Mouse (Mus musculus): ENCODE measurements around the gene Spata2l.
A peak's percentile ranks its signal among the peaks of the same experiment; 100 is the strongest.
"Not testable (repeated sequence)": the region's sequence is repeated elsewhere in the genome, so short reads cannot be mapped to it uniquely, and the experiment has no call there.

Spata2l gene

DNA sequence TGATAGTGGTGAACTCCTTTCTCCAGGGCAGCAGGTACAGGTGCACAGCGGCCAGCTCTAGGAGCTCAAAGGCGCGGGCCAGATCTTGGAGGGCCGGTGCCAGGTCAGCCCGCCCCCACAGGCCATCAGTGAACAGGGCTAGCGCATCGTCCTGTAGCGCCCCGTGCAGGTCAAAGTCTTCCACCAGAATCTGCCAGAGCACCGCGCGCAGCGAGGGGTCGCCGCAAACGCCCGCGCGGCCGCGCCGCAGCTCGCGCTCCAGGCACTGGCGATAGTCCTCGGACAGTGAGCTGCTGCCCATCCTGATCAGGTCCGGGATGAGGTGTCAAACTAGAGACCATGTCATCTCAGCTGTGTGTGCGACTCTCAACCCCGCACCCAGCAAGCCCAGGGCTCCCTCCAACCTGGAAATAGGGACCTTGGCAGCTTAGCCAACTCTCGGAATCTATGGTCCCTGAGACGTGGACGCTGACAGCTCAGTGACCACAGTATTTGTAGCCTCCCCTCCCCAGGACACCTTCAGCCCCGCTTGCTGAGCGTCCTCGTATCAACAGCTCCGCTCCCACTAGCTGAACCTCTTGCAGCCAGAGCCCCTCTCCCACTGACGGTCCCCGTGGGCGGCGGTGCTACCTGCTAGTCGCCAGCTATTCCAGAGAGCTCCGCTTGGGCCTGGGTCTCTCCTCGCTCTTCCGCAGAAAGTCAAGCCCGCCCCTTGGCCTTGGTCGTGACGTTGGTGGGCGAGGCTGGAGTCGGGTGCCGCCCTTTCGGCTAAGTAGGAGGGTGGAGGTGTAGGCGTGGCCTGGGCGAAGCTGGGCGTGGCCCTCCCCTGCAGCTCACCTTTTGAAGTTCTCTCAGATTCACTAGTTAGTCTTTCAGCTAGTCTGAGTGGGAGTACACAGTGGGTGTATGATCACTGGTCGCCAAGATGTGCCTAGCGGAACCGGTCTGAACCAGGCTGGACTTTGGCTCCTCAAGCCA lies at the start of gene Spata2l:
TSS of gene Spata2l (minus strand) at position 714 of the 978 bp plus-strand sequence.
- peak; percentile 80 for DNase-seq (ENCODE audit: low spot score)

- no peak for DNase-seq (ENCODE audit: low spot score)
Observed at GRCm38 (mm10) chr8:123284493-123284892, 48.5 kb upstream of the Spata2l start.

- DNase-seq (ENCODE audit: low spot score): no peak
Observed at GRCm38 (mm10) chr8:123283991-123284390, 48.0 kb upstream of the Spata2l start.

- not testable (repeated sequence) for DNase-seq (ENCODE audit: low spot score)
Observed at GRCm38 (mm10) chr8:123282994-123283393, 47.0 kb upstream of the Spata2l start.

GRCm38 (mm10) chr8:123280302-123281094 lies 44.5 kb upstream of the Spata2l start:
- DNase-seq (ENCODE audit: low spot score): no peak

DNA sequence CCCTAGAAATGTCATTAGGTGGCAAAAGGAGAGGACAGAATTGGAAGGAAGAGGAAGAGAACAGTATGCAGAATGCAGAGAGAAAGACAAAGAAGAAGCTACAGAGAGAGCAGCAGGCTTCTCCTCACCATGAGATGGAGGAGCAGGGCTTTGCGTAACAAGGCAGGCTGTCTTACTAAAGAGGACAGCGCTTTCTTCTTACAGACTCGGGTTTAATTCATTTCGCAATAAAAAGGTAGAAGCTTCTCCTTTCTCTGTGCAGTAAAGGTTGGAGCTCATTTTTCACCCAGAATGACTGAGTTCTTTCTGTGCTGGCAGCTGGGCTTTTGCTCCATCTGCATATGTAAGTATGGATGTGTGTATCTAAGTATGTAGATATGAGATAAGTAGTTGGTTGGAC lies 43.8 kb upstream of the Spata2l start:
- DNase-seq (ENCODE audit: low spot score): no peak

DNA sequence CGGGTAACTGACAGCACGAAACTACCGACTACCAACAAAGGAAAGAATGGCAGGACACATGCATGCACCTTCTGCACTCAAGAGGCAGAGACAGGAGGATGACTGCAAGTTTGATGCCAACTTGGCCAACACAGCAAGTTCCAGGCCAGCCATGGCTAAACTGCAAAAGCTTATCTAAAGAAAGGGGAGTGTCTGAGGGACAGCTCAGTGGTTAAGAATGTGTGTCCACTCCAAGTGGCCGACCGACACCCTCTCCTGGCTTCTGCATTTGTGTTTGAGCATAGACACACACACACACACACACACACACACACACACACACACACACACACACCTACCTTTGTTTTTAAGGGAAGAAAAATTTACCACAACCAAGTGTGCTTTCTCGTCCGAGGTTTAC lies 42.4 kb upstream of the Spata2l start:
- no peak for DNase-seq (ENCODE audit: low spot score)

GRCm38 (mm10) chr8:123275096-123275495 lies 39.1 kb upstream of the Spata2l start:
- no peak for DNase-seq (ENCODE audit: low spot score)

GRCm38 (mm10) chr8:123274447-123274846 lies 38.4 kb upstream of the Spata2l start:
- DNase-seq (ENCODE audit: low spot score): no peak

DNA sequence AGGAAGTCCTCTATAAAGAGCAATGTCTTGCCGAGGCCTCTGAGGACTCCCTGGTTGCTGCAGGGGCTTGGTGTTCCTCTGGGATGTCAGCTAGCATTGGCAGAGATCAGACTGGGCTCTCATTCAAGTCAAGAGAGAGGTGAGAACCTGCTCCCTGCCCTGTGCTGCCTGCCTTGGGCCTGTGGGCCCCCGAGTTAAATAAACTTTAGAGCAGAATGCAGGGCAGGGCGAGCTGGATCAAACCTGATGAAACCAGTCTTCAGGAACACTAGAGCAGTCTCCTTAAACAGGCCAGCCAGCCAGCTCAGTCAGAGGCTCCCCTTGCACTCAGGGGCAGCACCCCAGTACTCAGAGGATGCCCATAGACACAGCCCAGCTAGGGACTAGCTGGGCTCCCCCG lies 35.9 kb upstream of the Spata2l start:
- DNase-seq (ENCODE audit: low spot score): no peak

DNA sequence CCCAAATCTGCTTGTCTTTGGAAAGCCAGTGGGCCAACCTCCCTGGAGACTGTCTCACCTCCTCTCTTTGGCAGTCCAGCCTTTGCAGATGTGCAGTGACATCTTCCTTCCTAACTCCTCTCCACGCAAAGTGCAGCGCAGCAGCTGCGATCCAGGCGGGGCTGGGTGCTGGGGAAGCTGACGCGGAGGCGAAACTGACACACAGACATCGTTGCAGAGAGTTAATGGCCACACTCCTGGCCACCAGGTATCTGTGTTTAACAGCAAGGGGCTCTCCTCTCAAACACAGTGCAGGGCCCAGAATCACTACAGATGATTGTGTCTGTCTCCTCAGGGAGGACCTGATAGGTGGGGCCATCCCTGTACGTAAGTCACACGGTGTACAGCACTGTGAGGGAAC lies 35.1 kb upstream of the Spata2l start:
- DNase-seq (ENCODE audit: low spot score): no peak

DNA sequence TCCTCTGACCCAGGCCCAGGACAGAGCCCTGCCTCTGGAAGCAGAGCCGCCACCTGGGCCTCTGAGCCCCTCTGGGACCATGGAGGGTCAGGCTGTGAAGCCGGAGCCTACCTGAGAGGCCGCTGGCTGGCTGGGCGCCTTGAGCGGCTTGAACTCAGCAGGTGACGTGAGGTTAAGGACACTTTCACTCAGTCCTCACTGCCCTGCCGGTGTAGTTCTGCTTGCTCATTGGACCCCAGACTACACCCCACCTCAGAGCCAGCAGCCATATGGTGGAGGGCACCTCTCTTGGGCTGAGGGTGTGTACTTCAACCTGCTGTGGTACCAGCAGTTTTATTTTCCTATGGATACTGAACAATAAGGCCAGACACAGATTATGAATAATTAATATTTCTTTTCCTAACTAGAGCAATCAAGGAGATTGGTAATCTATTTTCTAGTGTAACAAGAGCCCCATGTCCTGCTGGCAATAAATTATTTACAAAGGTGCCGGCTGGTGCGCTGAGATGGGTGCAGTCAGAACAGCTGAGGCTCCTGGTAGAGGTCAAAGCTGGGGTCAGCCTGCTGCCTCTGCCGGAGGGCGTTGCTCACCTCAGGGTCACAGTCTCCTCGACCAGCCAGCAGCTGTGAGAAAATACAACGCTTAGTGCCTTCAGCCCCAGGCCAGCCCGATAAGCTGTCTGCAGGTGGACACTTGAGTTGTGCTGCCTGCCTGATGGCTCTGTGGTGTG lies 32.1 kb upstream of the Spata2l start:
- DNase-seq (ENCODE audit: low spot score): no peak

DNA sequence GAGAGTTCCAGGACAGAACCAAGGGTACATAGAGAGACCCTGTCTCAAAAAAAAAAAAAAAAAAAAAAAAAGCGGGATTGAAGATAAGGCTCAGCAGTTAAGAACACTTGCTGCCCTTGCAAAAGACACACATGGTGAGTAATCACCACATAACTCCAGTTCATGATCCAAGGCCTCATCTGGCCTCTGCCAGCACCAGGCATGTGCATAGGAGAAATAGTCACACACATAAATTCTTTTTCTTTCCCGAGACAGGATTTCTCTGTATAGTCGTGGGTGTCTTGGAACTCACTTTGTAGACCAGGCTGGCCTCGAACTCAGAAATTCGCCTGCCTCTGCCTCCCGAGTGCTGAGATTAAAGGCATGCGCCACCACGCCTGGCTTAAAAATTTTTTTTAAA lies 21.6 kb upstream of the Spata2l start:
- DNase-seq (ENCODE audit: low spot score): not testable (repeated sequence)

DNA sequence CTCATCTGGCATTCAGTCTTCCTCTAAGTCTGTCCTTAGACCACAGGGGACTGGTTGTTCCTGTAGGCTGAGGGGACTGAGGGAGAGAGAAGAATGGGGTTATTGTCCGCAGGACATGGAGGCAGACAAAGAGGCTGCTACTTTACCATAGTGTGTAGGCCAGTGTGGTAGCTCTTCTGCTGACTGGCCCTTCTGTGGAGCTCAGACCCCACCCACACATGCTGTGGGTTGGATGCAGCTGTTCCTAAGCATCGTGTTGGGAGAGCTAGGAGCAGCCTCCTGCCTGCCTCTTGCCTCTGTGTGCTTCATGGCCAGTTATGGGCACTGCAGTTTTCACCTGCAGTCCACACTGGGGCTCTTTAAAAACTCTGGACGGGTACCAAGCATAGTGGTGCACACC lies 21.1 kb upstream of the Spata2l start:
- DNase-seq (ENCODE audit: low spot score): no peak

- no peak for DNase-seq (ENCODE audit: low spot score)
Observed at GRCm38 (mm10) chr8:123255170-123255569, 19.1 kb upstream of the Spata2l start.

- DNase-seq (ENCODE audit: low spot score): peak; percentile 84
Observed at GRCm38 (mm10) chr8:123254099-123254885, 18.3 kb upstream of the Spata2l start, which contains the start of the genes Zfp276 and Vps9d1. Gene Zfp276, plus strand, starts transcription at chr8:123254195. Gene Vps9d1, minus strand, starts transcription at chr8:123254348.

DNA sequence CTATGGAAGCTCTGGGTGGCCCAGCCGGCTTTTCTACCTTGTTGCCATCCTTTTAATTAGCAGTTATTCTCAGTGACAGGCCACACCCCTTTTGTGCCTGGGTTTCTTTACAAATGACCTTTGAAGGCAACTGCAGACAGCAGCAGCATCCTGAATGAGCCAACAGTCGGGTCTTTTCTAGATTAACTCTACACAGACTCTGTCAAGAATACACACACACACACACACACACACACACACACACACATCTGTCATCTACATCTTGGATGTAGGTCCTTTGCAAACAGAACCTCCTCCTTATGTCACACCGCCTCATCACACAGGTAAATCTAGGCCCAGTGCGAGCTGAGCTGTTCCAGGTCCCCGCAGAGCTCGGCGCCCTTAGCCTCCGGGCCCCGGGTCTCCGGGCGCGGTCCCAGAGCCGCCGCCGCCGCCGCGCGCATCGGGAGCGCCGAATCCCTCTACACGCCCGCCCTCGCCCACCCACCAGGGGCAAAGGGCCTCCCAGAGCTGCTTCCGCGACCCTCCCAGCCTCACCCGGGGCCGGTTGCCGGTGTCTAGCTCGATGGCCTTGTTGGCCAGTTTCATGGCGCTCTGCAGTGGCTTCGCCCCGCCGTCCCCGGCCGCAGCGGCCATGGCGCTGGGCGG lies 17.5 kb upstream of the Spata2l start:
- DNase-seq (ENCODE audit: low spot score): no peak

DNA sequence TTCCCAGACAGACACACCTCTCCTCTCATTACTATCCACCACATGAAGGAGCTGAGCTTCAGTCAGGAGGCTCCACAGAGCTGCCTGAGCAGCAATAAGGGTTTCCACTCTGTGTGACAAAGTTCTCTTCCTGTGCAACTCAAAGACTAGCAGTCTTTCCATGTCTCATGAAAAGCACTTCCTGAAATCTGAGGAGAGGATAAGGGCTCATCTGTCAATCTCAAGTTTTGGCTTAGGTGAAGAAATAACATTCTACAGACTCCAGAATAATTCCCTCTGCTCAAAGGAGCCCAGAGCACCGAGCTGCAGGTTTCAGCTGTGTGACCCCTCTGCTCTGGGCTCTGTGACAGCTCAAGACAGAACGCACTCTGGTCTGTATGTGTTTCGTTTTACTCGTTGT lies 16.9 kb upstream of the Spata2l start:
- no peak for DNase-seq (ENCODE audit: low spot score)

DNA sequence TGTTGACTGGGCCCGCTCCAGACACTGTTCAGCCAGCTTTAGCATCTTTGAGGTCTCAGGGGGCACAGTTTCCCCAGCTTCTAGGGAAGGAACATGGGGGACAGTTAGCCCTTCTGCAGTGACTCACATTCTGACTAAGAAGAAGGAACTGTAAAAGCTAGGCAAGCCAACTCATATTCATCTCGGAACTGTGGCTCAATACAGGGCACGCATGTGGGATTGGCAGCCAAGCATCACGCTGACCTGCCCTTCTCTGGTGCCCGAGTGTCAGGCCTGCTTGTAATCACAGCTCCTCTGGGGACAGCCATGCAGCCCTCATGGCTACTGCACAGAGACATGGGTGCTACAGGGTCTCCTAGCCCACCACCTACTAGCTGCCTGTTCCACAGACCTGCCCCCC lies 14.9 kb upstream of the Spata2l start:
- DNase-seq (ENCODE audit: low spot score): no peak

DNA sequence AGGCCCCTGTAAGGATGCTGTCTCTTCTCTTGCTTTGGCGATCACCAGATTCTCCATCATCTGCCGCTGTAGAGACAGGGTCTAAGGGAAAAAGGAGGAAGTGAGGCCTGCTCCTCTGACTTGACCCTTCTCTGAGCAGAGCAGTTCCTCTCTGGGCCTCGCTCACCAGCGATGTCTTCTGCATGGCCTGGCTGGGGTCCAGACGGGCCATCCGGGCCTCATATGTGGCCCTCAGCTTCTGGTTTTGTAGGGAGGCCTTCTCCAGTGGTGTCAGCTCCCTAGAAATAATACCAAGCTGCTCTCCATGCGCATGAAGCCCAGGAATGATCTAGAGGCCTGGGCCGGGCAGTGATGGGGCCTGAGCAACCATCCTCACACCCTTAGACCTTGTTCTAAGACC lies 12.6 kb upstream of the Spata2l start:
- no peak for DNase-seq (ENCODE audit: low spot score)

DNA sequence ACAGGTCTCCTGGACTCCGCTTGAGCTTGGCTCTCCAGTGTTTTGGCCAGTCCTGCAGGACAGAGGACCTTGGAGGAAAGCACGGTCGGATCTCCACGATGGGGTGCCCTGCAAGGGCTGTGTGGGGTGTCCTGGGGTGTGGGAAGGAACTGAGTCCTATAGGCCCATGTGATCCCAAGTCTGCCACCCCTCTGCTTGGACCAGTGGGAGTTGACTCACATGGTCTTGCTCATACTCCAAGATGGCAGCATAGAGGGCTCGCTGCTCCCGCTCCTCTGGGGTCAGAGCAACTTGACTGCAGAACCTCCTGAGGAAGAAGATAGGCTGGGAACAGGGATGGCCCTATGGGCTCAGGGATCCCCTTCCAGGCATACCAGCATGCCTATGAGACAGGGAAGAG lies 11.7 kb upstream of the Spata2l start:
- DNase-seq (ENCODE audit: low spot score): no peak

Measured in urinary bladder, postnatal 25 days (tissue).